Mouse (Mus musculus) embryo, embryonic 10.5 days (tissue): ENCODE measurements around the gene Gm43191.

ENCODE experiments used
- DNase-seq: peaks from one replicate; pipeline ENCODE4 v3.0.0-alpha.2; 2015; ENCODE audit warnings: low spot score

The Gm43191 gene

GRCm38 (mm10) chr3:116620636-116621370 is 60.3 kb downstream of the Gm43191 start:
- DNase-seq = no peak

GRCm38 (mm10) chr3:116618855-116619254 is 62.2 kb downstream of the Gm43191 start:
- no peak for DNase-seq

- DNase-seq = no peak
Observed at GRCm38 (mm10) chr3:116615318-116616068, 65.6 kb downstream of the Gm43191 start.

GRCm38 (mm10) chr3:116614295-116614892 is 66.7 kb downstream of the Gm43191 start, which contains the start of gene Trmt13:
Gene Trmt13 (minus strand): TSS chr3:116614587.
- no peak for DNase-seq

- no peak for DNase-seq
Observed at GRCm38 (mm10) chr3:116604570-116604969, 76.5 kb downstream of the Gm43191 start.

- no peak for DNase-seq
Observed at GRCm38 (mm10) chr3:116601781-116602180, 79.3 kb downstream of the Gm43191 start.

- DNase-seq = no peak
Observed at GRCm38 (mm10) chr3:116601005-116601404, 80.1 kb downstream of the Gm43191 start.

- no peak for DNase-seq
Observed at GRCm38 (mm10) chr3:116599705-116600104, 81.4 kb downstream of the Gm43191 start.

GRCm38 (mm10) chr3:116595603-116595991 is 85.5 kb downstream of the Gm43191 start:
- no peak for DNase-seq

- peak; percentile 99 for DNase-seq
Observed at GRCm38 (mm10) chr3:116594728-116595602, 86.1 kb downstream of the Gm43191 start, which contains the start of gene Sass6. Gene Sass6 (plus strand): TSS chr3:116594982.

GRCm38 (mm10) chr3:116594076-116594727 is 86.9 kb downstream of the Gm43191 start:
- DNase-seq = peak; percentile 70
